Mouse (Mus musculus) cerebellum, adult 2 months (tissue): ENCODE measurements around the gene Ttll1. TPM values are rescaled to one million over a fixed set of nuclear protein-coding genes. Genes with fewer than 3 reads are reported as not detected.
"Not testable (repeated sequence)": the region's sequence is repeated elsewhere in the genome, so short reads cannot be mapped to it uniquely, and the experiment has no call there.

Experiments used
- DNase-seq, 2 experiments: peaks; one replicate each; pipeline ENCODE4 v3.0.0; 2021
- H3K27ac ChIP-seq: fragments of 200-500 bp; 2 replicates; pipeline ENCODE4 v1.5.1; 2012; ENCODE audit warnings: low read length, control low read depth, inconsistent platforms; ENCODE audit not compliant: insufficient read depth
- H3K27me3 ChIP-seq: fragments of 200-500 bp; 2 replicates; pipeline ENCODE4 v1.6.1; 2012; ENCODE audit warnings: inconsistent platforms, mild to moderate bottlenecking, low read length, moderate library complexity; ENCODE audit not compliant: control insufficient read depth, insufficient read depth
- H3K4me1 ChIP-seq: fragments of 200-500 bp; 2 replicates; pipeline ENCODE4 v1.6.1; 2011; ENCODE audit warnings: low read length; ENCODE audit not compliant: control insufficient read depth, insufficient read depth
- H3K4me3 ChIP-seq: fragments of 200-500 bp; replicated peaks from 2 replicates; pipeline ENCODE3; 2011; ENCODE audit warnings: mild to moderate bottlenecking, low read depth, low read length, control low read depth; ENCODE audit not compliant: insufficient read depth
- CTCF ChIP-seq: fragments of 200-500 bp; IDR thresholded peaks from 2 replicates; pipeline ENCODE4 v1.5.1; 2011; ENCODE audit warnings: low read depth, mild to moderate bottlenecking, control low read depth, low read length, moderate library complexity, borderline replicate concordance; ENCODE audit not compliant: insufficient read depth
- POLR2A ChIP-seq: fragments of 200-500 bp; IDR thresholded peaks from 2 replicates; pipeline ENCODE4 v1.6.1; 2011; ENCODE audit warnings: low read length, control low read depth, borderline replicate concordance; ENCODE audit not compliant: insufficient read depth
- WGBS: fragments of 180-500 bp; shearing (Covaris S2); methylation state at CpG from one replicate; pipeline ENCODE4 v1.1.7; 2018; 5-methylcytosine and 5-hydroxymethylcytosine counted together
- polyA plus RNA-seq: library from polyadenylated mRNA; depleted of rRNA; stranded (reverse); fragments of >200 nt; gene quantifications from 2 replicates; pipeline ENCODE4 v1.2.3, GENCODE M21; 2012

Gene Ttll1
- polyA plus RNA-seq, 1 experiment, result 36.8 TPM

DNA sequence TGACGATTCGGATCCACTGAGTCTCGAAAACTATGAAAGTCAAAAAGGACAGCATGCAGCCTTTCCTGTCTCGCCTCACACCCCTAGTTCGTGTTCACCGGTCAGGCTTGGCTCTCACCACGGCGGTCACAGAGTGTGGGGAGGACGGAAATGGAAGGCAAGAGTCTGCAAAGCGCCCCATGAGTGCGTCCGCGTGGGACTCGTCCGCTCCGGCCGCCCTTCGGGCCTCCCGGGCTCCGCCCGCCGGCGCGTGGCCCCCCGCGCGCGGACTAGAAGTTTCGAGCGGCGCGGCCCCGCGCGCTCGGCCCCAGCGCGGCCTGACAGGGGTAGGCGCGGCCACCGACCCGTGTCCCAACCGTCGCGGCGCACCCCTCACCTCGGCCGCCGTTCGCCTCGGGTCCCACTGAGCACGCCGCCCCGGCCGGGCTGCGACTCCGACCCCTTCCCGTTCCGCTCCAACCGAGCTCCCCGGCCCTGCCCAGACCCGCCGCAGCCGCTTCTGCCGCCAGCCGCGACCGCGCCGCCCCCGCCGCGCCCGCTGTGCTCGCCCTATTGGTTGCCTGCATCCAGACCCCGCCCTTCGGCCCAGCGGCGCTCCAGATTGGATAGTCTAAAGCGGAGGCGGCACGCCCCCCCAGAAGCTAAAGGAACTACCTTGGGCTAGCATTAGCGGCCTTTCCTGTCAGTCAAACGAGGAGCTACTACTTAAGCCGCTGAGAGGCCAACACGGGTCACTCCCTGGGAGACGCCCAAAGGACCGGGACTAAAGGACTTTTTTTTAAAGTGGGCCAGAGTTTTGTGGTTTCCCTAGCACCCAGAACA, 46.4 kb downstream of the Ttll1 start, which contains the start of gene Pacsin2:
Pacsin2 (minus strand) TSS at position 524 of the 822 bp plus-strand sequence.
- no peaks in the 10 kb centered on the region for H3K27me3 ChIP-seq
- no peak within 1 kb of the TSS for H3K27ac ChIP-seq
- H3K4me3 ChIP-seq, result peak within 1 kb of the TSS; percentile 54
- H3K4me1 ChIP-seq, result no peaks in the 10 kb centered on the region
- DNase-seq, result peak; percentile 86 to 88
- TF ChIP-seq CTCF, result no peak
- under 1% methylated on average over 86 of the region's 88 CpGs for WGBS

GRCm38 (mm10) chr15:83463369-83464082, 47.2 kb downstream of the Ttll1 start:
- no peaks in the 10 kb centered on the region for H3K27me3 ChIP-seq
- no peak overlapping the region for H3K27ac ChIP-seq
- peak overlapping the region; percentile 54 for H3K4me3 ChIP-seq
- TF ChIP-seq CTCF (no peak), POLR2A (no peak)
- 25% methylated on average over 17 of the region's 17 CpGs for WGBS
- no peaks in the 10 kb centered on the region for H3K4me1 ChIP-seq
- no peak for DNase-seq

GRCm38 (mm10) chr15:83462349-83462748, 48.3 kb downstream of the Ttll1 start:
- WGBS, result 91% methylated on average over 8 of the region's 8 CpGs
- not testable (repeated sequence) for H3K27ac ChIP-seq, H3K4me3 ChIP-seq, H3K27me3 ChIP-seq, H3K4me1 ChIP-seq, DNase-seq

- no peak overlapping the region for H3K4me3 ChIP-seq
- TF ChIP-seq POLR2A (no peak), CTCF (no peak)
- DNase-seq, result no peak
- WGBS, result 95% methylated on average over 3 of the region's 3 CpGs
- H3K27me3 ChIP-seq, result no peaks in the 10 kb centered on the region
- H3K27ac ChIP-seq, result no peak overlapping the region
- H3K4me1 ChIP-seq, result no peaks in the 10 kb centered on the region
Observed at GRCm38 (mm10) chr15:83460891-83461290, 49.8 kb downstream of the Ttll1 start.

- DNase-seq, result no peak
- WGBS, result 85% methylated on average over 1 of the region's 1 CpGs
- Histone ChIP-seq H3K27me3 (no peaks in the 10 kb centered on the region), H3K4me1 (no peaks in the 10 kb centered on the region), H3K27ac (no peak overlapping the region), H3K4me3 (no peak overlapping the region)
- TF ChIP-seq CTCF, result no peak
- no peak for TF ChIP-seq POLR2A
Observed at GRCm38 (mm10) chr15:83457541-83457940, 53.2 kb downstream of the Ttll1 start.

DNA sequence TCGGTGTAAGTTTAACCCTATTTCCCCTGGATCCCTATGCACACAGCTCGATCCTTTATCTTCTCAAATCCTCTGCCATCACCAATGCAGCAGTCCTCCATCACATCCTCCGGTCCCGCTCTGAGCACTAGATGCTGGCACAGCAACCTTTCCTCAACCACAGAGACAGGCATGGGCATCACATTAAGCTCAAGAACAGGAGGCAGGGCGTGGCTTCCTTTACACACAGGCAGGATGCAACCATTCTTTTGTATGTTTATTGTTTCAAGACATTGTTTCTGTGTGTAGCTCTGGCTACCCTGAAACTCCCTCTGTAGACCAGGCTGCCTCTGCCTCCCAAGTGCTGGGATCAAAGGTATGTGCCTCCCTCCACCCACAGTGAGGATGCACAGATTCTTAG, 55.1 kb downstream of the Ttll1 start:
- H3K4me3 ChIP-seq, result no peak overlapping the region
- WGBS, result 93% methylated on average over 5 of the region's 5 CpGs
- DNase-seq, result no peak
- H3K4me1 ChIP-seq, result no peaks in the 10 kb centered on the region
- H3K27ac ChIP-seq, result no peak overlapping the region
- TF ChIP-seq CTCF, result no peak
- no peak for TF ChIP-seq POLR2A
- H3K27me3 ChIP-seq, result no peaks in the 10 kb centered on the region

DNA sequence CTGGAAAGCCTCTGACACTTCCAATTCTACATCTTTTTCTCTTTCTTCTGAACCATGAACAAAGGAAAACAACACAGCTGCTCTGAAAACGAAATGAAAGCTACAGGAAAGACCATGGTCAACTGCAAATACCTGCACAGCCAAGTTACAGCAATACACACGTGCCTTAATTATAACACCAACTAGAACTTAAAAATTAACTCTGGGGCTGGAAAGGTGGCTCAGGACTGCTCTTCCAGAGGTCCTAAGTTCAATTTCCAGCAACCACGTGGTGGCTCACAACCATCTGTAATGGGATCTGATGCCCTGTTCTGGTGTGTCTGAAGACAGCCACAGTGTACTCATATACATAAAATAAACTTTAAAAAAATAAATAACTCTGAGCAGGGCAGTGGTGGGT, 55.7 kb downstream of the Ttll1 start:
- TF ChIP-seq POLR2A (no peak), CTCF (no peak)
- DNase-seq, result no peak
- no peaks in the 10 kb centered on the region for H3K27me3 ChIP-seq
- no peaks in the 10 kb centered on the region for H3K4me1 ChIP-seq
- H3K4me3 ChIP-seq, result no peak overlapping the region
- WGBS, result 74% methylated on average over 3 of the region's 3 CpGs
- H3K27ac ChIP-seq, result no peak overlapping the region

DNA sequence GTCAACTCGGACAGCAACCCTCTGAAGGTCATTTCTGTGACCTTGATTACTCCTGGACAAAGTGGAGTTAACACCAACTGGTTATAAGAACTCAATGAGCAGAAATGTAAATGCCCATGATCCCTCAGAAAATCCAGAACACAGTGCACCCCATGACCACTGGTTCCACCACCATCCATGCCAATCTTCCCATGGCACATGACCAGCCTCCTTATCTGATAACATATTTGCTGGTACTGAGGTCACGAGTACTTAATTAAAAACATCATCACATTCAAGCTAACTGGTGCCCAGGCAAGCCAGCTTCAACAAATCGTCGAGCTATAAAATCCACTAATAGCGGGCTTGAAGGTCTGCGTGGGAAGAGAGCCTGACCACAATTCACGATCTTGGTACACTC, 56.3 kb downstream of the Ttll1 start:
- no peak overlapping the region for H3K27ac ChIP-seq
- no peaks in the 10 kb centered on the region for H3K4me1 ChIP-seq
- 90% methylated on average over 7 of the region's 7 CpGs for WGBS
- TF ChIP-seq POLR2A, result no peak
- TF ChIP-seq CTCF, result no peak
- no peak for DNase-seq
- no peak overlapping the region for H3K4me3 ChIP-seq
- no peaks in the 10 kb centered on the region for H3K27me3 ChIP-seq

- Histone ChIP-seq H3K4me1 (no peaks in the 10 kb centered on the region), H3K27me3 (no peaks in the 10 kb centered on the region), H3K4me3 (no peak overlapping the region), H3K27ac (no peak overlapping the region)
- TF ChIP-seq CTCF, result no peak
- 79% methylated on average over 3 of the region's 3 CpGs for WGBS
- DNase-seq, result no peak
Observed at GRCm38 (mm10) chr15:83453879-83454278, 56.8 kb downstream of the Ttll1 start.
